In genomic region chr13:108338076-108338836, GRCm38 (mm10) we compare ENCODE assay signal across 21 mouse cellular contexts. TPM values are rescaled to one million over a fixed set of nuclear protein-coding genes. Genes with fewer than 3 reads are reported as not detected.
DNase-seq lines count a peak whose midpoint lies in the region; ATAC-seq and TF ChIP-seq lines count a peak whose summit lies in the region.
"Had no signal": no experiment of that assay in that cellular context is flagged by ENCODE, and none has a peak within 500 bp of the region (broad histone marks: within the 10 kb centered on the region; RNA-seq: fewer than 3 reads in every experiment).

No protein-coding gene starts in this region.

- intact Hi-C loops in heart, postnatal 14 days (cut with DNase I): no loop called here

- H3K4me1 ChIP-seq in kidney, embryonic 14.5 days (ENCODE audit: control insufficient read depth, insufficient read depth, low read length): no peaks in the 10 kb centered on the region; the same call in 1 of the 2 replicates
- H3K4me1 ChIP-seq in forebrain, embryonic 15.5 days: no peaks in the 10 kb centered on the region
- H3K4me1 ChIP-seq in lung, adult 2 months (ENCODE audit: control insufficient read depth, insufficient read depth, low read length): 0 out of 2 replicates have a peak, but pooled peaks cover 2% of the 10 kb centered on the region
- H3K4me1 ChIP-seq: hindbrain, embryonic 12.5 days had no signal

- no peak overlapping the region for H3K27ac ChIP-seq in kidney, embryonic 14.5 days (ENCODE audit: low read depth, low read length)
- H3K27ac ChIP-seq in forebrain, embryonic 15.5 days (replicated peaks): no peak overlapping the region
- H3K27ac ChIP-seq: hindbrain, embryonic 12.5 days; kidney, postnatal 0 days; limb, embryonic 13.5 days; macrophage; midbrain, embryonic 12.5 days had no signal

- ATAC-seq in kidney, embryonic 14.5 days (ENCODE audit: low FRiP score, low TSS enrichment): no peak
- ATAC-seq in forebrain, embryonic 15.5 days (replicated peaks): no peak
- ATAC-seq: forebrain, embryonic 14.5 days had no signal

- no peak overlapping the region for H3K4me3 ChIP-seq in kidney, embryonic 14.5 days (ENCODE audit: low read length)
- no peak overlapping the region for H3K4me3 ChIP-seq in forebrain, embryonic 15.5 days
- no peak overlapping the region for H3K4me3 ChIP-seq in lung, adult 2 months (replicated peaks; ENCODE audit: extremely low read depth, low read depth, low read length)
- H3K4me3 ChIP-seq: erythroblast, embryonic 14.5 days; hindbrain, embryonic 12.5 days; limb, embryonic 13.5 days; midbrain, embryonic 12.5 days had no signal

- H3K4me2 ChIP-seq in kidney, embryonic 14.5 days (replicated peaks; ENCODE audit: low read depth, low read length): no peak overlapping the region
- no peak overlapping the region for H3K4me2 ChIP-seq in forebrain, embryonic 15.5 days (replicated peaks)
- H3K4me2 ChIP-seq: hindbrain, embryonic 12.5 days; limb, embryonic 13.5 days; midbrain, embryonic 12.5 days had no signal

- no peak overlapping the region for H3K9ac ChIP-seq in kidney, embryonic 14.5 days (ENCODE audit: low read depth, low read length)
- H3K9ac ChIP-seq in forebrain, embryonic 15.5 days (replicated peaks): no peak overlapping the region
- H3K9ac ChIP-seq: hindbrain, embryonic 12.5 days; limb, embryonic 13.5 days; midbrain, embryonic 12.5 days had no signal

- peak; percentile 75 for DNase-seq in kidney, adult 11 months
- DNase-seq in NIH3T3 (ENCODE audit: low read depth): peak; percentile 14
- DNase-seq in kidney, adult 8-10 months: peak; percentile 76 to 77
- peak; percentile 17 to 45 for DNase-seq in natural killer cell, adult 2 months (ENCODE audit: low spot score in 2 of 2)
- DNase-seq in lung, adult 2 months: no peak
- no peak for DNase-seq in heart, postnatal 14 days
- DNase-seq: B cell, adult 2 months; cerebellum, adult 11 months; lung, adult 18-20 months; right cerebral cortex, postnatal 4 days; thymus, adult 2 months had no signal

- no peaks in the 10 kb centered on the region for H3K9me3 ChIP-seq in kidney, embryonic 14.5 days (ENCODE audit: control insufficient read depth, low read length)
- H3K9me3 ChIP-seq in forebrain, embryonic 15.5 days: no peaks in the 10 kb centered on the region
- H3K9me3 ChIP-seq: hindbrain, embryonic 12.5 days; limb, embryonic 13.5 days; midbrain, embryonic 12.5 days had no signal

- no peak for TF ChIP-seq POLR2A in lung, adult 2 months (IDR thresholded peaks at IDR 0.05; ENCODE audit: borderline replicate concordance, extremely low read depth, low read depth, low read length)

- no peaks in the 10 kb centered on the region for H3K36me3 ChIP-seq in kidney, embryonic 14.5 days (ENCODE audit: control insufficient read depth, insufficient read depth, low read length)
- no peaks in the 10 kb centered on the region for H3K36me3 ChIP-seq in forebrain, embryonic 15.5 days
- H3K36me3 ChIP-seq: hindbrain, embryonic 12.5 days; limb, embryonic 13.5 days; midbrain, embryonic 12.5 days had no signal

- 55% methylated on average over 7 of the region's 7 CpGs for WGBS in kidney, embryonic 14.5 days
- 86% methylated on average over 7 of the region's 7 CpGs for WGBS in forebrain, embryonic 15.5 days
- 66% methylated on average over 7 of the region's 7 CpGs for WGBS in lung, adult 2 months

- TF ChIP-seq CTCF in lung, adult 2 months (IDR thresholded peaks at IDR 0.05; ENCODE audit: insufficient read depth, low read length): no peak

- H3K27me3 ChIP-seq in kidney, embryonic 14.5 days (ENCODE audit: control insufficient read depth, insufficient read depth, low read length): no peaks in the 10 kb centered on the region
- no peaks in the 10 kb centered on the region for H3K27me3 ChIP-seq in forebrain, embryonic 15.5 days
- H3K27me3 ChIP-seq: hindbrain, embryonic 12.5 days; limb, embryonic 13.5 days; midbrain, embryonic 12.5 days had no signal

RNA-seq across cellular contexts. Expression of gene Depdc1b, which starts 22.1 kb away (rescaled TPM):
- polyA plus RNA-seq in kidney, embryonic 14.5 days (2014; fragmentation: Nextera tagmentation; extraction: Ambion mirVana): 12.7 and 14.4 TPM in 2 replicates
- 7.8 and 8.0 TPM in 2 replicates for polyA plus RNA-seq in forebrain, embryonic 15.5 days (2015; fragmentation: Nextera tagmentation; extraction: Ambion mirVana)
- polyA plus RNA-seq in lung, adult 2 months (2012; rRNA removed): 0.19 and 0.37 TPM in 2 replicates
- 1 to 10 TPM in 1 of 2 experiments, under 1 TPM in 1; 0.88 to 2.1 TPM for total RNA-seq in heart, postnatal 14 days (2021)
- total RNA-seq: gastrocnemius, adult 18-20 months had no signal

Comparison
In these comparisons a context has a peak if more than half of its experiments do, and no peak if none do; other contexts are left out.
1. DNase-seq: peak in kidney, adult 11 months (single experiment), NIH3T3 (single experiment), kidney, adult 8-10 months (2 of 2) and natural killer cell, adult 2 months (2 of 2); none in lung, adult 2 months (single experiment) and heart, postnatal 14 days (0 of 2).